Mouse (Mus musculus) adipocyte (in vitro differentiated cells): Measurements from ENCODE around the gene Aph1b.
"Not testable (repeated sequence)": the region's sequence is repeated elsewhere in the genome, so short reads cannot be mapped to it uniquely, and the experiment has no call there.

Source experiments
- DNase-seq: peaks from one replicate; pipeline ENCODE4 v3.0.0-alpha.2; 2016; ENCODE audit warnings: low spot score

Aph1b gene

GRCm38 (mm10) chr9:66795464-66796324 lies at the start of gene Aph1b:
Gene Aph1b (minus strand): TSS chr9:66795490.
- peak; percentile 99 for DNase-seq

GRCm38 (mm10) chr9:66835097-66835480 lies 39.8 kb upstream of the Aph1b start:
- DNase-seq: no peak

GRCm38 (mm10) chr9:66834318-66835096 lies 39.2 kb upstream of the Aph1b start, which contains the start of gene Aph1c:
Gene Aph1c (minus strand): TSS chr9:66834726.
- peak; percentile 94 for DNase-seq

GRCm38 (mm10) chr9:66833851-66834250 lies 38.6 kb upstream of the Aph1b start:
- no peak for DNase-seq

- no peak for DNase-seq
These were observed 37.1 kb upstream of the Aph1b start for GRCm38 (mm10) chr9:66832366-66832908.

GRCm38 (mm10) chr9:66825990-66826389 lies 30.7 kb upstream of the Aph1b start:
- DNase-seq: peak; percentile 80

- DNase-seq: not testable (repeated sequence)
These were observed 27.0 kb upstream of the Aph1b start for GRCm38 (mm10) chr9:66822255-66822654.

GRCm38 (mm10) chr9:66820996-66821395 lies 25.7 kb upstream of the Aph1b start:
- no peak for DNase-seq

- no peak for DNase-seq
These were observed 18.1 kb upstream of the Aph1b start for GRCm38 (mm10) chr9:66813392-66813791.

- DNase-seq: not testable (repeated sequence)
These were observed 10.7 kb upstream of the Aph1b start for GRCm38 (mm10) chr9:66805951-66806350.

- no peak for DNase-seq
These were observed 6.7 kb upstream of the Aph1b start for GRCm38 (mm10) chr9:66801947-66802346.

- DNase-seq: no peak
These were observed 1.4 kb upstream of the Aph1b start, which contains the start of gene Gm10647 for GRCm38 (mm10) chr9:66796739-66797138. Gene Gm10647 (plus strand): TSS chr9:66797039.

- DNase-seq: peak; percentile 42
These were observed 444 bp downstream of the Aph1b start for GRCm38 (mm10) chr9:66794629-66795463.

GRCm38 (mm10) chr9:66787821-66788220 lies 7.5 kb downstream of the Aph1b start:
- DNase-seq: peak; percentile 73

GRCm38 (mm10) chr9:66784552-66784951 lies 10.7 kb downstream of the Aph1b start:
- not testable (repeated sequence) for DNase-seq

- no peak for DNase-seq
These were observed 24.6 kb downstream of the Aph1b start for GRCm38 (mm10) chr9:66770701-66771100.

- no peak for DNase-seq
These were observed 26.0 kb downstream of the Aph1b start for GRCm38 (mm10) chr9:66769275-66769674.

GRCm38 (mm10) chr9:66768721-66769120 lies 26.6 kb downstream of the Aph1b start:
- DNase-seq: no peak

- DNase-seq: no peak
These were observed 34.3 kb downstream of the Aph1b start for GRCm38 (mm10) chr9:66760991-66761390.

GRCm38 (mm10) chr9:66752849-66753248 lies 42.4 kb downstream of the Aph1b start:
- DNase-seq: no peak

- DNase-seq: no peak
These were observed 46.9 kb downstream of the Aph1b start for GRCm38 (mm10) chr9:66748390-66748789.

GRCm38 (mm10) chr9:66744531-66744930 lies 50.8 kb downstream of the Aph1b start:
- DNase-seq: no peak
